Mouse (Mus musculus) ES-Bruce4 (cell line): ENCODE data around the gene Tubg1.

ENCODE experiments used
- CTCF ChIP-seq: IDR thresholded peaks from one replicate; pipeline ENCODE4 v1.8.1; 2011; ENCODE audit warnings: low read depth, low read length
- EP300 ChIP-seq: IDR thresholded peaks from 2 replicates; pipeline ENCODE4 v1.6.1; 2011; ENCODE audit warnings: low read depth, low read length; ENCODE audit not compliant: insufficient read depth
- POLR2A ChIP-seq: IDR thresholded peaks from one replicate; pipeline ENCODE4 v1.8.1; 2011; ENCODE audit warnings: low read length; ENCODE audit not compliant: insufficient read depth

- TF ChIP-seq POLR2A (no peak), EP300 (no peak), CTCF (no peak)
Observed at GRCm38 (mm10) chr11:101086323-101086674, 33.4 kb upstream of the Tubg1 start.
